Mouse (Mus musculus) neural tube, embryonic 13.5 days (tissue): Measurements from ENCODE around the gene Abhd17c. TPM values are rescaled to one million over a fixed set of nuclear protein-coding genes. Genes with fewer than 3 reads are reported as not detected.

Experiments
- ATAC-seq: fragments of 200-750 bp; cut with Nextera tagmentation; 2 replicates; pipeline ENCODE4 v1.8.0; 2017; ENCODE audit warnings: low read depth, mild to moderate bottlenecking, moderate TSS enrichment, moderate library complexity
- H3K27ac ChIP-seq: fragments of 300-500 bp; sonication (generic); replicated peaks from 2 replicates; pipeline ENCODE4 v1.5.1; 2015; ENCODE audit warnings: moderate library complexity, mild to moderate bottlenecking, inconsistent platforms
- H3K27me3 ChIP-seq: fragments of 300-500 bp; sonication (generic); 2 replicates; pipeline ENCODE4 v1.6.1; 2015; ENCODE audit warnings: mild to moderate bottlenecking, inconsistent platforms
- H3K36me3 ChIP-seq: fragments of 300-500 bp; sonication (generic); 2 replicates; pipeline ENCODE4 v1.6.1; 2015; ENCODE audit warnings: mild to moderate bottlenecking, inconsistent platforms
- H3K4me1 ChIP-seq: fragments of 300-500 bp; sonication (generic); replicated peaks from 2 replicates; pipeline ENCODE4 v1.6.1; 2015; ENCODE audit warnings: inconsistent platforms
- H3K4me2 ChIP-seq: fragments of 300-500 bp; sonication (generic); 2 replicates; pipeline ENCODE4 v1.6.1; 2015; ENCODE audit warnings: inconsistent platforms, mild to moderate bottlenecking, moderate library complexity
- H3K4me3 ChIP-seq: fragments of 300-500 bp; sonication (generic); 2 replicates; pipeline ENCODE4 v1.5.1; 2015; ENCODE audit warnings: mild to moderate bottlenecking, inconsistent platforms
- H3K9ac ChIP-seq: fragments of 300-500 bp; sonication (generic); 2 replicates; pipeline ENCODE4 v1.6.1; 2015; ENCODE audit warnings: moderate library complexity, mild to moderate bottlenecking, inconsistent platforms
- H3K9me3 ChIP-seq: fragments of 300-500 bp; sonication (generic); 2 replicates; pipeline ENCODE4 v1.6.1; 2016; ENCODE audit warnings: inconsistent platforms
- WGBS: fragments of 180-500 bp; shearing (Covaris S2); methylation state at CpG from one replicate; pipeline ENCODE4 v1.1.7; 2015; 5-methylcytosine and 5-hydroxymethylcytosine counted together
- polyA plus RNA-seq: library from polyadenylated mRNA; unstranded; fragments of >200 nt; fragmentation: Nextera tagmentation; extraction: Ambion mirVana; gene quantifications from 2 replicates; pipeline ENCODE4 v1.2.1, GENCODE M21; 2015

Gene Abhd17c
- polyA plus RNA-seq, 1 experiment from 2014 or later, result 62.5 TPM

GRCm38 (mm10) chr7:84168355-84168754, 16.7 kb upstream of the Abhd17c start:
- no peak overlapping the region for H3K4me2 ChIP-seq
- no peaks in the 10 kb centered on the region for H3K4me1 ChIP-seq
- H3K9ac ChIP-seq, result no peak overlapping the region
- H3K9me3 ChIP-seq, result no peaks in the 10 kb centered on the region
- no peaks in the 10 kb centered on the region for H3K36me3 ChIP-seq
- H3K4me3 ChIP-seq, result no peak overlapping the region
- H3K27ac ChIP-seq, result no peak overlapping the region
- WGBS, result 89% methylated on average over 2 of the region's 2 CpGs
- no peak for ATAC-seq
- H3K27me3 ChIP-seq, result no peaks in the 10 kb centered on the region

- Histone ChIP-seq H3K27ac (no peak overlapping the region), H3K4me1 (no peaks in the 10 kb centered on the region), H3K9ac (no peak overlapping the region), H3K9me3 (no peaks in the 10 kb centered on the region), H3K27me3 (no peaks in the 10 kb centered on the region), H3K4me2 (no peak overlapping the region), H3K36me3 (no peaks in the 10 kb centered on the region), H3K4me3 (no peak overlapping the region)
- no peak for ATAC-seq
- 90% methylated on average over 4 of the region's 4 CpGs for WGBS
These were observed 15.2 kb upstream of the Abhd17c start for GRCm38 (mm10) chr7:84166721-84167419.

GRCm38 (mm10) chr7:84166007-84166406, 14.3 kb upstream of the Abhd17c start:
- ATAC-seq, result no peak

GRCm38 (mm10) chr7:84165288-84165687, 13.6 kb upstream of the Abhd17c start:
- ATAC-seq, result no peak
- Histone ChIP-seq H3K4me2 (no peak overlapping the region), H3K4me1 (no peaks in the 10 kb centered on the region), H3K9ac (no peak overlapping the region), H3K27me3 (no peaks in the 10 kb centered on the region), H3K27ac (no peak overlapping the region), H3K4me3 (no peak overlapping the region), H3K36me3 (no peaks in the 10 kb centered on the region), H3K9me3 (no peaks in the 10 kb centered on the region)
- 55% methylated on average over 3 of the region's 3 CpGs for WGBS

More at GRCm38 (mm10) chr7:84166007-84166406, 14.3 kb upstream of the Abhd17c start:
- H3K36me3 ChIP-seq, result no peaks in the 10 kb centered on the region
- no peaks in the 10 kb centered on the region for H3K9me3 ChIP-seq
- no peak overlapping the region for H3K9ac ChIP-seq
- H3K27ac ChIP-seq, result no peak overlapping the region
- no peaks in the 10 kb centered on the region for H3K4me1 ChIP-seq
- no peak overlapping the region for H3K4me2 ChIP-seq
- H3K27me3 ChIP-seq, result no peaks in the 10 kb centered on the region
- WGBS, result 58% methylated on average over 1 of the region's 1 CpGs
- no peak overlapping the region for H3K4me3 ChIP-seq

GRCm38 (mm10) chr7:84164880-84165279, 13.2 kb upstream of the Abhd17c start:
- no peak overlapping the region for H3K4me3 ChIP-seq
- 79% methylated on average over 4 of the region's 4 CpGs for WGBS
- no peak overlapping the region for H3K27ac ChIP-seq
- no peak for ATAC-seq
- H3K9me3 ChIP-seq, result no peaks in the 10 kb centered on the region
- no peaks in the 10 kb centered on the region for H3K4me1 ChIP-seq
- no peak overlapping the region for H3K9ac ChIP-seq
- no peaks in the 10 kb centered on the region for H3K36me3 ChIP-seq
- no peaks in the 10 kb centered on the region for H3K27me3 ChIP-seq
- no peak overlapping the region for H3K4me2 ChIP-seq

GRCm38 (mm10) chr7:84164419-84164818, 12.7 kb upstream of the Abhd17c start:
- Histone ChIP-seq H3K9ac (no peak overlapping the region), H3K36me3 (no peaks in the 10 kb centered on the region), H3K4me1 (no peaks in the 10 kb centered on the region), H3K27ac (no peak overlapping the region), H3K27me3 (no peaks in the 10 kb centered on the region), H3K9me3 (no peaks in the 10 kb centered on the region), H3K4me2 (no peak overlapping the region), H3K4me3 (no peak overlapping the region)
- 73% methylated on average over 2 of the region's 2 CpGs for whole genome bisulfite sequencing
- no peak for ATAC-seq

GRCm38 (mm10) chr7:84163585-84163984, 11.9 kb upstream of the Abhd17c start:
- no peak for ATAC-seq
- H3K4me2 ChIP-seq, result no peak overlapping the region
- H3K9ac ChIP-seq, result no peak overlapping the region
- no peaks in the 10 kb centered on the region for H3K27me3 ChIP-seq
- H3K4me1 ChIP-seq, result no peaks in the 10 kb centered on the region
- H3K36me3 ChIP-seq, result no peaks in the 10 kb centered on the region
- H3K9me3 ChIP-seq, result no peaks in the 10 kb centered on the region
- no peak overlapping the region for H3K4me3 ChIP-seq
- WGBS, result 76% methylated on average over 4 of the region's 4 CpGs
- H3K27ac ChIP-seq, result no peak overlapping the region

GRCm38 (mm10) chr7:84159414-84159813, 7.7 kb upstream of the Abhd17c start:
- H3K4me3 ChIP-seq, result no peak overlapping the region
- H3K27ac ChIP-seq, result no peak overlapping the region
- 92% methylated on average over 2 of the region's 2 CpGs for WGBS
- ATAC-seq, result no peak
- H3K4me1 ChIP-seq, result no peaks in the 10 kb centered on the region
- H3K9me3 ChIP-seq, result no peaks in the 10 kb centered on the region
- no peak overlapping the region for H3K4me2 ChIP-seq
- H3K9ac ChIP-seq, result no peak overlapping the region
- no peaks in the 10 kb centered on the region for H3K36me3 ChIP-seq
- H3K27me3 ChIP-seq, result no peaks in the 10 kb centered on the region

GRCm38 (mm10) chr7:84153821-84154220, 2.1 kb upstream of the Abhd17c start:
- 91% methylated on average over 4 of the region's 4 CpGs for WGBS
- no peaks in the 10 kb centered on the region for H3K27me3 ChIP-seq
- no peaks in the 10 kb centered on the region for H3K36me3 ChIP-seq
- no peak for ATAC-seq
- no peak overlapping the region for H3K9ac ChIP-seq
- peaks cover 28% of the 10 kb centered on the region for H3K4me1 ChIP-seq
- no peak overlapping the region for H3K4me3 ChIP-seq
- no peak overlapping the region for H3K27ac ChIP-seq
- H3K9me3 ChIP-seq, result no peaks in the 10 kb centered on the region
- no peak overlapping the region for H3K4me2 ChIP-seq

- no peak for ATAC-seq
- peaks cover 8% of the 10 kb centered on the region; the same call in 1 of the 2 replicates for H3K36me3 ChIP-seq
- peak overlapping the region; percentile 95 for H3K4me2 ChIP-seq
- H3K27me3 ChIP-seq, result no peaks in the 10 kb centered on the region
- peak overlapping the region; percentile 95; the same call in 1 of the 2 replicates for H3K4me3 ChIP-seq
- no peak overlapping the region; the same call in 1 of the 2 replicates for H3K9ac ChIP-seq
- 85% methylated on average over 4 of the region's 4 CpGs for WGBS
- H3K9me3 ChIP-seq, result no peaks in the 10 kb centered on the region
- H3K27ac ChIP-seq, result no peak overlapping the region
- H3K4me1 ChIP-seq, result peaks cover 38% of the 10 kb centered on the region
These were observed 1.1 kb upstream of the Abhd17c start for GRCm38 (mm10) chr7:84152821-84153220.

- H3K9ac ChIP-seq, result peak overlapping the region; percentile 96; the same call in 1 of the 2 replicates
- H3K4me3 ChIP-seq, result peak overlapping the region; percentile 95
- peak overlapping the region; percentile 95 for H3K4me2 ChIP-seq
- H3K27ac ChIP-seq, result peak overlapping the region; percentile 97; the same call in 1 of the 2 replicates
- peaks cover 8% of the 10 kb centered on the region; the same call in 1 of the 2 replicates for H3K36me3 ChIP-seq
- 53% methylated on average over 6 of the region's 6 CpGs for WGBS
- ATAC-seq, result peak; percentile 49
- peaks cover 42% of the 10 kb centered on the region for H3K4me1 ChIP-seq
- no peaks in the 10 kb centered on the region for H3K9me3 ChIP-seq
- H3K27me3 ChIP-seq, result no peaks in the 10 kb centered on the region
These were observed 681 bp upstream of the Abhd17c start for GRCm38 (mm10) chr7:84152374-84152773.

GRCm38 (mm10) chr7:84151960-84152334, 254 bp upstream of the Abhd17c start:
- Histone ChIP-seq H3K4me3 (peak overlapping the region; percentile 95), H3K4me1 (peaks cover 46% of the 10 kb centered on the region), H3K4me2 (peak overlapping the region; percentile 95), H3K36me3 (peaks cover 8% of the 10 kb centered on the region; the same call in 1 of the 2 replicates), H3K9ac (peak overlapping the region; percentile 96), H3K9me3 (no peaks in the 10 kb centered on the region), H3K27me3 (no peaks in the 10 kb centered on the region), H3K27ac (peak overlapping the region; percentile 97)
- peak; percentile 95 for ATAC-seq
- under 1% methylated on average over 44 of the region's 55 CpGs for WGBS
